Mouse (Mus musculus) kidney, embryonic 14.5 days (tissue): ENCODE data around the gene Tdrd1. TPM values are rescaled to one million over a fixed set of nuclear protein-coding genes. Genes with fewer than 3 reads are reported as not detected.
A peak's percentile ranks its signal among the peaks of the same experiment; 100 is the strongest.

ENCODE experiments used
- ATAC-seq: fragments of 200-750 bp; cut with Nextera tagmentation; 2 replicates; pipeline ENCODE4 v1.8.0; 2017; ENCODE audit warnings: moderate number of reproducible peaks, mild to moderate bottlenecking, moderate TSS enrichment, moderate library complexity; ENCODE audit not compliant: low FRiP score, low TSS enrichment
- H3K27ac ChIP-seq: fragments of 300-500 bp; sonication (generic); 2 replicates; pipeline ENCODE4 v1.5.1; 2014; ENCODE audit warnings: low read depth, mild to moderate bottlenecking, low read length, moderate library complexity, mixed read lengths
- H3K27me3 ChIP-seq: fragments of 300-500 bp; sonication (generic); 2 replicates; pipeline ENCODE4 v1.6.1; 2014; ENCODE audit warnings: mild to moderate bottlenecking, low read length; ENCODE audit not compliant: control insufficient read depth, insufficient read depth
- H3K36me3 ChIP-seq: fragments of 300-500 bp; sonication (generic); 2 replicates; pipeline ENCODE4 v1.6.1; 2014; ENCODE audit warnings: low read length, mixed read lengths; ENCODE audit not compliant: control insufficient read depth, insufficient read depth
- H3K4me1 ChIP-seq: fragments of 300-500 bp; sonication (generic); 2 replicates; pipeline ENCODE4 v1.6.1; 2014; ENCODE audit warnings: low read length, mixed read lengths; ENCODE audit not compliant: control insufficient read depth, insufficient read depth
- H3K4me2 ChIP-seq: fragments of 300-500 bp; sonication (generic); replicated peaks from 2 replicates; pipeline ENCODE4 v1.6.1; 2014; ENCODE audit warnings: low read depth, mild to moderate bottlenecking, low read length
- H3K4me3 ChIP-seq: fragments of 300-500 bp; sonication (generic); 2 replicates; pipeline ENCODE4 v1.5.1; 2014; ENCODE audit warnings: mild to moderate bottlenecking, low read length
- H3K9ac ChIP-seq: fragments of 300-500 bp; sonication (generic); 2 replicates; pipeline ENCODE4 v1.6.1; 2014; ENCODE audit warnings: low read depth, mild to moderate bottlenecking, low read length, moderate library complexity
- H3K9me3 ChIP-seq: fragments of 300-500 bp; sonication (generic); 2 replicates; pipeline ENCODE4 v1.6.1; 2016; ENCODE audit warnings: low read length; ENCODE audit not compliant: control insufficient read depth
- WGBS: fragments of 180-500 bp; shearing (Covaris S2); extraction: QIAGEN DNeasy Blood & Tissue Kit; methylation state at CpG from one replicate; pipeline ENCODE4 v1.1.7; 2014; 5-methylcytosine and 5-hydroxymethylcytosine counted together
- polyA plus RNA-seq: library from polyadenylated mRNA; unstranded; fragments of >200 nt; fragmentation: Nextera tagmentation; extraction: Ambion mirVana; gene quantifications from 2 replicates; pipeline ENCODE4 v1.2.1, GENCODE M21; 2014

Gene Tdrd1
- polyA plus RNA-seq, 1 experiment from 2014 or later = 1.3 TPM

GRCm38 (mm10) chr19:56801656-56802351, 24.2 kb upstream of the Tdrd1 start:
- Histone ChIP-seq H3K9ac (no peak overlapping the region), H3K27ac (no peak overlapping the region), H3K4me1 (no peaks in the 10 kb centered on the region), H3K4me3 (no peak overlapping the region), H3K9me3 (no peaks in the 10 kb centered on the region), H3K4me2 (no peak overlapping the region), H3K36me3 (peaks cover 73% of the 10 kb centered on the region), H3K27me3 (no peaks in the 10 kb centered on the region)
- no peak for ATAC-seq
- 86% methylated on average over 10 of the region's 10 CpGs for WGBS

- Histone ChIP-seq H3K27me3 (no peaks in the 10 kb centered on the region), H3K36me3 (peaks cover 76% of the 10 kb centered on the region), H3K27ac (no peak overlapping the region), H3K9me3 (no peaks in the 10 kb centered on the region), H3K4me2 (no peak overlapping the region), H3K9ac (no peak overlapping the region), H3K4me1 (no peaks in the 10 kb centered on the region), H3K4me3 (no peak overlapping the region)
- 79% methylated on average over 3 of the region's 3 CpGs for WGBS
- no peak for ATAC-seq
These were observed 23.7 kb upstream of the Tdrd1 start for GRCm38 (mm10) chr19:56802352-56802746.

- ATAC-seq = no peak
- H3K4me3 ChIP-seq = no peak overlapping the region
- no peak overlapping the region for H3K27ac ChIP-seq
- H3K9ac ChIP-seq = no peak overlapping the region
- no peaks in the 10 kb centered on the region for H3K27me3 ChIP-seq
- H3K4me1 ChIP-seq = no peaks in the 10 kb centered on the region
- 72% methylated on average over 2 of the region's 2 CpGs for WGBS
- H3K36me3 ChIP-seq = peaks cover 71% of the 10 kb centered on the region
- H3K4me2 ChIP-seq = no peak overlapping the region
- H3K9me3 ChIP-seq = no peaks in the 10 kb centered on the region
These were observed 20.6 kb upstream of the Tdrd1 start for GRCm38 (mm10) chr19:56805366-56805765.

- H3K4me2 ChIP-seq = no peak overlapping the region
- no peak overlapping the region for H3K27ac ChIP-seq
- H3K9ac ChIP-seq = no peak overlapping the region
- WGBS = 47% methylated on average over 5 of the region's 5 CpGs
- H3K27me3 ChIP-seq = no peaks in the 10 kb centered on the region
- no peaks in the 10 kb centered on the region for H3K9me3 ChIP-seq
- no peaks in the 10 kb centered on the region for H3K4me1 ChIP-seq
- no peak overlapping the region for H3K4me3 ChIP-seq
- H3K36me3 ChIP-seq = peaks cover 56% of the 10 kb centered on the region
- ATAC-seq = no peak
These were observed 18.9 kb upstream of the Tdrd1 start for GRCm38 (mm10) chr19:56807122-56807521.

- Histone ChIP-seq H3K27ac (no peak overlapping the region), H3K9me3 (no peaks in the 10 kb centered on the region), H3K4me1 (no peaks in the 10 kb centered on the region), H3K4me3 (no peak overlapping the region), H3K36me3 (peaks cover 59% of the 10 kb centered on the region), H3K9ac (no peak overlapping the region), H3K4me2 (no peak overlapping the region), H3K27me3 (no peaks in the 10 kb centered on the region)
- ATAC-seq = no peak
- 58% methylated on average over 5 of the region's 5 CpGs for WGBS
These were observed 17.2 kb upstream of the Tdrd1 start for GRCm38 (mm10) chr19:56808771-56809170.

GRCm38 (mm10) chr19:56810641-56811146, 15.3 kb upstream of the Tdrd1 start:
- Histone ChIP-seq H3K27me3 (no peaks in the 10 kb centered on the region), H3K4me1 (no peaks in the 10 kb centered on the region), H3K9ac (no peak overlapping the region), H3K36me3 (peaks cover 49% of the 10 kb centered on the region), H3K27ac (no peak overlapping the region), H3K9me3 (no peaks in the 10 kb centered on the region), H3K4me2 (no peak overlapping the region), H3K4me3 (no peak overlapping the region)
- no peak for ATAC-seq

GRCm38 (mm10) chr19:56811590-56811989, 14.4 kb upstream of the Tdrd1 start:
- H3K4me1 ChIP-seq = peaks cover 5% of the 10 kb centered on the region; the same call in 1 of the 2 replicates
- WGBS = 44% methylated on average over 9 of the region's 9 CpGs
- peak; percentile 43; the same call in 1 of the 2 replicates for ATAC-seq

GRCm38 (mm10) chr19:56813360-56813759, 12.6 kb upstream of the Tdrd1 start:
- Histone ChIP-seq H3K4me3 (no peak overlapping the region), H3K9ac (no peak overlapping the region), H3K9me3 (no peaks in the 10 kb centered on the region), H3K36me3 (peaks cover 27% of the 10 kb centered on the region), H3K27ac (no peak overlapping the region), H3K4me2 (no peak overlapping the region), H3K4me1 (peaks cover 18% of the 10 kb centered on the region; the same call in 1 of the 2 replicates), H3K27me3 (no peaks in the 10 kb centered on the region)
- WGBS = 86% methylated on average over 4 of the region's 4 CpGs
- ATAC-seq = no peak

More at GRCm38 (mm10) chr19:56811590-56811989, 14.4 kb upstream of the Tdrd1 start:
- no peaks in the 10 kb centered on the region for H3K9me3 ChIP-seq
- no peak overlapping the region for H3K4me2 ChIP-seq
- peaks cover 45% of the 10 kb centered on the region for H3K36me3 ChIP-seq
- no peak overlapping the region for H3K27ac ChIP-seq
- H3K27me3 ChIP-seq = no peaks in the 10 kb centered on the region
- no peak overlapping the region for H3K9ac ChIP-seq
- H3K4me3 ChIP-seq = no peak overlapping the region

- H3K4me1 ChIP-seq = peaks cover 38% of the 10 kb centered on the region
- no peak for ATAC-seq
- H3K27ac ChIP-seq = no peak overlapping the region
- no peak overlapping the region for H3K4me3 ChIP-seq
- 48% methylated on average over 14 of the region's 14 CpGs for WGBS
- H3K9me3 ChIP-seq = no peaks in the 10 kb centered on the region
- peaks cover 7% of the 10 kb centered on the region; the same call in 1 of the 2 replicates for H3K36me3 ChIP-seq
- H3K27me3 ChIP-seq = no peaks in the 10 kb centered on the region
- 0 out of 2 replicates have a peak overlapping the region, but pooled peaks have one; percentile 12 for H3K9ac ChIP-seq
- peak overlapping the region; percentile 12; the same call in 1 of the 2 replicates for H3K4me2 ChIP-seq
These were observed 8.0 kb upstream of the Tdrd1 start for GRCm38 (mm10) chr19:56817851-56818526.
